10 mouse cellular contexts compared by ENCODE assay signal in genomic region chr2:53501657-53502274, GRCm38 (mm10).
DNase-seq lines count a peak whose midpoint lies in the region; ATAC-seq lines count a peak whose summit lies in the region.
"Had no signal": no experiment of that assay in that cellular context is flagged by ENCODE, and none has a peak within 500 bp of the region (broad histone marks: within the 10 kb centered on the region; RNA-seq: fewer than 3 reads in every experiment).

No protein-coding gene starts in this region.

- no peak for DNase-seq in embryonic facial prominence, embryonic 10.5 days (ENCODE audit: low spot score)
- peak; percentile 20 for DNase-seq in forebrain, embryonic 10.5 days (ENCODE audit: extremely low spot score, low spot score)
- peak; percentile 4 for DNase-seq in layer of hippocampus, adult 11-12 months (ENCODE audit: low spot score)
- DNase-seq in gastrocnemius, postnatal 14 days, result no peak
- no peak for DNase-seq in liver
- DNase-seq: heart, postnatal 4 days had no signal

- no peaks in the 10 kb centered on the region for H3K36me3 ChIP-seq in embryonic facial prominence, embryonic 12.5 days
- no peaks in the 10 kb centered on the region for H3K36me3 ChIP-seq in embryonic facial prominence, embryonic 10.5 days (replicated peaks)
- H3K36me3 ChIP-seq in forebrain, embryonic 10.5 days (replicated peaks), result no peaks in the 10 kb centered on the region
- H3K36me3 ChIP-seq in neural tube, embryonic 12.5 days, result no peaks in the 10 kb centered on the region

- no peak overlapping the region for H3K9ac ChIP-seq in embryonic facial prominence, embryonic 12.5 days
- H3K9ac ChIP-seq in neural tube, embryonic 12.5 days, result no peak overlapping the region
- H3K9ac ChIP-seq: liver, embryonic 14.5 days had no signal

- H3K27me3 ChIP-seq in embryonic facial prominence, embryonic 12.5 days, result no peaks in the 10 kb centered on the region
- H3K27me3 ChIP-seq in embryonic facial prominence, embryonic 10.5 days (replicated peaks; ENCODE audit: low read depth, poor library complexity, severe bottlenecking), result no peaks in the 10 kb centered on the region
- no peaks in the 10 kb centered on the region for H3K27me3 ChIP-seq in forebrain, embryonic 10.5 days (ENCODE audit: poor library complexity, severe bottlenecking)
- H3K27me3 ChIP-seq in neural tube, embryonic 12.5 days (replicated peaks), result no peaks in the 10 kb centered on the region

- no peaks in the 10 kb centered on the region for H3K4me1 ChIP-seq in embryonic facial prominence, embryonic 12.5 days
- 0 out of 2 replicates have a peak, but pooled peaks cover 3% of the 10 kb centered on the region for H3K4me1 ChIP-seq in embryonic facial prominence, embryonic 10.5 days
- peaks cover 12% of the 10 kb centered on the region for H3K4me1 ChIP-seq in forebrain, embryonic 10.5 days
- peaks cover 3% of the 10 kb centered on the region; the same call in 1 of the 2 replicates for H3K4me1 ChIP-seq in neural tube, embryonic 12.5 days

- intact Hi-C loops in gastrocnemius, postnatal 14 days (cut with DNase I; ENCODE audit: low total_unique reads), result no loop called here

- H3K9me3 ChIP-seq in embryonic facial prominence, embryonic 12.5 days, result no peaks in the 10 kb centered on the region
- H3K9me3 ChIP-seq in embryonic facial prominence, embryonic 10.5 days, result no peaks in the 10 kb centered on the region
- H3K9me3 ChIP-seq in forebrain, embryonic 10.5 days, result no peaks in the 10 kb centered on the region
- H3K9me3 ChIP-seq in neural tube, embryonic 12.5 days, result no peaks in the 10 kb centered on the region

- WGBS in embryonic facial prominence, embryonic 12.5 days, result 56% methylated on average over 14 of the region's 14 CpGs
- WGBS in embryonic facial prominence, embryonic 10.5 days, result 56% methylated on average over 14 of the region's 14 CpGs
- 50% methylated on average over 14 of the region's 14 CpGs for WGBS in forebrain, embryonic 10.5 days
- 40% methylated on average over 14 of the region's 14 CpGs for WGBS in neural tube, embryonic 12.5 days

- H3K27ac ChIP-seq in embryonic facial prominence, embryonic 12.5 days, result no peak overlapping the region
- H3K27ac ChIP-seq in embryonic facial prominence, embryonic 10.5 days (replicated peaks), result no peak overlapping the region
- H3K27ac ChIP-seq in forebrain, embryonic 10.5 days, result peak overlapping the region; percentile 25; the same call in 1 of the 2 replicates
- H3K27ac ChIP-seq in neural tube, embryonic 12.5 days, result no peak overlapping the region
- H3K27ac ChIP-seq: liver, embryonic 14.5 days had no signal

- no peak overlapping the region for H3K4me3 ChIP-seq in embryonic facial prominence, embryonic 12.5 days
- H3K4me3 ChIP-seq in embryonic facial prominence, embryonic 10.5 days, result no peak overlapping the region
- peak overlapping the region; percentile 27; the same call in 1 of the 2 replicates for H3K4me3 ChIP-seq in forebrain, embryonic 10.5 days
- no peak overlapping the region for H3K4me3 ChIP-seq in neural tube, embryonic 12.5 days

- no peak for ATAC-seq in embryonic facial prominence, embryonic 12.5 days (ENCODE audit: insufficient number of reproducible peaks, insufficient read depth, low FRiP score, low TSS enrichment)
- peak; percentile 82; the same call in 1 of the 2 replicates for ATAC-seq in neural tube, embryonic 12.5 days (ENCODE audit: low FRiP score, low read depth)
- ATAC-seq in erythroid progenitor cell, adult 5-6 weeks (replicated peaks; ENCODE audit: low FRiP score, poor library complexity, severe bottlenecking), result no peak

- peak overlapping the region; percentile 22; the same call in 1 of the 2 replicates for H3K4me2 ChIP-seq in embryonic facial prominence, embryonic 12.5 days (replicated peaks)
- peak overlapping the region; percentile 40 for H3K4me2 ChIP-seq in neural tube, embryonic 12.5 days (replicated peaks)

Comparison
In these comparisons a context has a peak if more than half of its experiments do, and no peak if none do; other contexts are left out.
1. DNase-seq: peak in forebrain, embryonic 10.5 days (single experiment) and layer of hippocampus, adult 11-12 months (single experiment); none in embryonic facial prominence, embryonic 10.5 days (single experiment), gastrocnemius, postnatal 14 days (single experiment) and liver (single experiment).